Mouse (Mus musculus) lung, adult 10 weeks (tissue): ENCODE data around the gene Gm13101. TPM values are rescaled to one million over a fixed set of nuclear protein-coding genes. Genes with fewer than 3 reads are reported as not detected.

Experiments
- polyA plus RNA-seq: library from polyadenylated mRNA; stranded (reverse); fragments of 350-450 nt; fragmentation: Illumina TruSeq; extraction: RNeasy Lipid Tissue Mini Kit (QIAGEN cat#74804); gene quantifications from one replicate; pipeline ENCODE4 v1.2.3, GENCODE M21; 2014; ENCODE audit warnings: low read depth, low replicate concordance; ENCODE audit not compliant: insufficient read depth

Gene Gm13101
- not detected for polyA plus RNA-seq

GRCm38 (mm10) chr4:143966850-143967249, at the start of gene Gm13101:
Gene Gm13101 (minus strand): TSS chr4:143966950.

GRCm38 (mm10) chr4:143994269-143994668, 27.5 kb upstream of the Gm13101 start, which contains the start of gene Pramef17:
Gene Pramef17 (minus strand): TSS chr4:143994369.

DNA sequence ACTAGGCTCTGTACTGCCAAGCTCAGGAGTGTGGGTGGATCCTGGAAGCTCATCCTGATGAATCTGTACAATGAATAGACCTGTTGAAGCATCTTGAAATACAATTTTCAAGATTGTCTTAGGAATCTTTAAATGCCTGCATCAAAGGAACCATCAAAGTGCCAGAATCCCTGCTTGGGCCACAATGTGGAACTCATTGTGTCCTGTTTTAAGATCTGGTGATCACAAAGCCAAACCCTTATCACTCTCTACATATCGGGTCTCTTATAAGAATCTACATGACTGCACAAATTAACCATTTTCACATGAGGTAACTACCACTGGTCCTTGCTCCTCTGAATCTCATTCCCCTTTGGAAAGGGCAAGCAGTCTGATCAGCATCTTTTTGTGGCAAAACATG, 15.8 kb downstream of the Gm13101 start, which contains the start of gene Pramef25:
TSS of gene Pramef25 (minus strand) at position 101 of the 400 bp plus-strand sequence.

Other genes with a start within 250 kb of the Gm13101 start
- gene Gm13078, start 247.5 kb downstream of the Gm13101 start, polyA plus RNA-seq = not detected
- gene Gm13023, start 177.6 kb downstream of the Gm13101 start, polyA plus RNA-seq = not detected
- gene Gm13084, start 150.9 kb downstream of the Gm13101 start, polyA plus RNA-seq = not detected
- gene Gm13103, start 120.5 kb downstream of the Gm13101 start, polyA plus RNA-seq = not detected
- gene Pramef6, start 66.6 kb downstream of the Gm13101 start, polyA plus RNA-seq = not detected
- not detected for gene Pramef25, start 15.9 kb downstream of the Gm13101 start, polyA plus RNA-seq
- gene Pramef17, start 27.4 kb upstream of the Gm13101 start, polyA plus RNA-seq = not detected
- not detected for gene Pramel4, start 92.2 kb upstream of the Gm13101 start, polyA plus RNA-seq
- not detected for gene Gm13102, start 139.5 kb upstream of the Gm13101 start, polyA plus RNA-seq
- not detected for gene Oog3, start 195.7 kb upstream of the Gm13101 start, polyA plus RNA-seq
- gene Oog2, start 223.8 kb upstream of the Gm13101 start, polyA plus RNA-seq = not detected
- not detected for gene C87977, start 246.4 kb upstream of the Gm13101 start, polyA plus RNA-seq